Mouse (Mus musculus) B cell, adult (primary cell): ENCODE results near the gene Mst1r. TPM values are rescaled to one million over a fixed set of nuclear protein-coding genes. Genes with fewer than 3 reads are reported as not detected.

Experiments
- total RNA-seq: library from RNA; stranded (reverse); gene quantifications from 4 replicates; pipeline ENCODE4 v1.2.4, GENCODE M21; 2023; ENCODE audit not compliant: inconsistent age

The Mst1r gene
- 0.09 to 0.67 TPM (median 0.62 TPM) in 4 replicates for total RNA-seq

DNA sequence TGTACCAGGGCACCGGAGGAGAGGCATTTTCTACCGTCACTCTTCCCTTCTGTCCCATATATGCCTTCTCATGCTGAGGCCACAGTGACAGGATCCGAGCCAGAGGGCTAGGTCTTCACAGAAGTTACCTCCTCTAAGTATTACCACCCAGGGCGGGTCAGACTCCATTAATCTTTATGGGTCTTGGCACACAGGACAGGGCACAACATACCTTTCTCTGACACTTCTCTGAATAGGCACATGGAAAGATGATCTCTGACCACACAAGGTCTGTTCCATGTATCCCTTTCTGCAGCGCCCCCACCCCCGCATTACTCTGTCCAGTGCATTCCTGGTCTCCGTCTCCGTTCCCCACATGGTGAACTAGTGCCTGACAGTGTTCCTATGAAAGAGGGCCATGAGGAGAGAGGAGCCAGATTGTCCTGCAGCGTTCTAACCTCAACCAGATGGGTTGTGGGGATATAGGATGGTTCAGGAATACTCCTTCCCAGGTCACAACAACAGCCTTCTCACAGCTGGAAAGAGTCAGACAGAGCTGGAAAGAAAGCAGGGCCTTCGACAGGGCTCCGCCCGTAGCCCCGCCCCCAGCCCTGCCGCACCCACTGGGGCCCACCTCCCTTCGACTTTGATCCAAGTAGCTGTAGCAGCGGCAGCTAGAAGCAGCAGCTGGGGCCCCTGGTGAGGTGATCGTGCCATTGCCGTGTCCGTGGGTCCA lies at the start of gene Mst1r:
Gene Mst1r (plus strand): TSS at position 622 of the 715 bp plus-strand sequence.

DNA sequence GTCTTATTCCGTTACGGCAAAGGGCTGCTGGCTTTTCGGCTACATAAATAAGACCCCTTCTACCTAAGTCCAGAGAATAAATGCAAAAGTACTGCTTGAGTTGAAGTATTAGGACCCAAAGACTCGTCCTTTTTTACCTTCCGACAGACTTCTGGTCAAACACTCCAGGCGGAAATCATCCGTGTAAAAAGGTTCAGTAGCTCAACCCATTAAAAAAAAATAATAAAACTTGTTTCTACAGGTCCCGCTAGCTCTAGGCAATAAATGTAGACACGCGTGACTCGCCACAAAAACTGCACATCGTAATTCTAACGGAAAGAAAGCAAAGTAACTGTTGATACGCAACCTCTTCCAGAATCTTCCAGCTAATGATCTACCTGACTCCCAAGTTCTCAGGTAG lies 33.5 kb upstream of the Mst1r start, which contains the start of gene Rbm6:
Gene Rbm6 (minus strand): TSS at position 101 of the 400 bp plus-strand sequence.

DNA sequence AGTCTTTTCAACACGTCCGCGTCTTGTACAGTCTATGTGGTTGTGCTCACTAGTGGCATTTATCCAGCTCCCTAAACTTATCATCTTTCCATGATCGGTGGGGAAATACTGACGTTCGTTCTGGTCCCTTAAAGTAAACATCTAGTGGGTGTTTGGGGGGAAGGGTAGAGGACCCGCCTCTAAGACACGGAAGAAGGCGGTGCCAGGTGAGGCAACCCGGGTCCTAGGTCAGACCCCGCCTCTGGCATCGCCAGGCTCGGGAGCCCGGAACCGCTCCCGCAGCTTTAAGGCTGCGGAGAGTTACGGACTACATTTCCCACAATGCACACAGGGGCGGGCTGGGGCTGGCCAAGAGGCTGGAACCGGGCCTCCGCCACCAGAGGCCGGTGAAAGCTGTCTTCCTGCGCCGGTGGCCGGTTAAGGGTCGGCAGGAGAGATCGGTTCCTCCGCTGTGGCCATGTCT lies 18.8 kb upstream of the Mst1r start, which contains the start of gene Mon1a:
Gene Mon1a (plus strand): TSS at position 348 of the 463 bp plus-strand sequence.

DNA sequence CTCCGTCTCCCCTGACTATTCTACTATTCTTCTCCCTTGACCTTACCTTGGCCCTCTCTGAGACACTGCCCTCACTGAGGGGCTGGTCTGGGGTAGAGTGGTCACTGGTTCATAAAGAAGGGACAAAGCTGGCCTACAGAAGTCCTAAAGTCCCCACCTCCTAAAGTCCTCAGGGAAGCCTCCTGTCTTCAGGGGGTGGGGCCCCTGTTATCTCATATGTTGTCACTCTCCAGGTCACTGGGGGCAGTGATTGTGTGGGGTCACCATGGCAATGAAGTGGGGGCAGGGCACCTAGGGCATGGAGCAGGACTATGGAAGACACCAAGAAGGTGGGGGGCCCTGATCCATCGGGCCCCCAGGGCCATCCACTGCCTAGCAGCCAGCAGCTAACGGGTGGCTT lies 21.5 kb downstream of the Mst1r start, which contains the start of gene Actl11:
Gene Actl11 (plus strand): TSS at position 301 of the 400 bp plus-strand sequence.

DNA sequence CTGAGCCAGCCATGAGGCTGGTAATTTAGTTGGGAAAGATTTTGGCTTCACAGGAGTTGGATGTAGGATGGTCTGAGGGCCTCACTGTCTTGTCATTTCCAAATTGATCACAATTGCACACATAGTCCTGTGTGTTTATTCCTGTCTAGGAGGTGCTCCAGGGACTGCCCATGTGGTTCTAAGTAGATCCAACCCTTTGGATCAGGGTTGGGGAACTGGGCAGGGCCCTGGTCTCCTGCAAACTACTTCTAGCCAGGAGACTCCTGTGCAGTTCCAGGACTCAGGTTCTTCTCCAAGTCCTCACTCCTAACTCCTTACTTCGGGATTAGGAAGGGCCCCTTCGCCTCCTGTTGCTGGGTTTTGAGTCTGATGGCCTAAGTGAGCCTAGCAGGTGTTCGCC lies 28.7 kb downstream of the Mst1r start, which contains the start of gene Camkv:
Gene Camkv (plus strand): TSS at position 301 of the 400 bp plus-strand sequence.

DNA sequence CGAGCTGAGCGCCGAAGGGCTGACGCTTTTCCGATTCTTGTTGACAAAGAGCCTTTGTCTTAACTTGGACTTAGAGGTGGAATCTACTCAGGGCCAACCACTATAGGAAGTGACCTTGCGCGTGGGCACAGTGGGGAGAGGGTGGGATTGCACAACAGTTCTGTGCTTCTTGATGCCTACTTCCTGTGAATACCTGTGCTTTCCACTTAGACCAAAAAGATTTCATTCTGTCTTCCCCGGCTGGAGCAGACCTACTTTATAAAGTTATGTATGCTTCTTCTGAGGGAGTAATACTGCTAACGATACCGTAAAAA lies 43.2 kb downstream of the Mst1r start, which contains the start of gene Traip:
Gene Traip (plus strand): TSS at position 215 of the 314 bp plus-strand sequence.

Other genes starting within 250 kb of the Mst1r start
- gene Slc38a3, start 237.3 kb upstream of the Mst1r start, total RNA-seq = not detected in 4 replicates
- 0.51 to 3.0 TPM (median 1.1 TPM) in 3 of 4 replicates, not detected in the other for gene Gnat1, start 227.2 kb upstream of the Mst1r start, total RNA-seq
- 1.2 TPM in 1 of 4 replicates, not detected in the others for gene Sema3f, start 196.4 kb upstream of the Mst1r start, total RNA-seq
- 286 to 321 TPM (median 308 TPM) in 4 replicates for gene Rbm5, start 135.9 kb upstream of the Mst1r start, total RNA-seq
- gene Rbm6, start 33.6 kb upstream of the Mst1r start, total RNA-seq = 105 to 119 TPM (median 118 TPM) in 4 replicates
- 13.3 to 16.8 TPM (median 15.5 TPM) in 4 replicates for gene Mon1a, start 18.7 kb upstream of the Mst1r start, total RNA-seq
- not detected in 4 replicates for gene Actl11, start 21.6 kb downstream of the Mst1r start, total RNA-seq
- not detected in 4 replicates for gene Camkv, start 28.8 kb downstream of the Mst1r start, total RNA-seq
- gene Traip, start 43.3 kb downstream of the Mst1r start, total RNA-seq = 5.7 to 9.6 TPM (median 7.8 TPM) in 4 replicates
- gene Uba7, start 68.6 kb downstream of the Mst1r start, total RNA-seq = 177 to 208 TPM (median 186 TPM) in 4 replicates
- gene Gm20661, start 76.2 kb downstream of the Mst1r start, total RNA-seq = 0.39 to 0.66 TPM in 2 of 4 replicates, not detected in the others
- 1.1 to 3.4 TPM (median 2.3 TPM) in 4 replicates for gene Inka1, start 79.0 kb downstream of the Mst1r start, total RNA-seq
- 0.61 TPM in 1 of 4 replicates, not detected in the others for gene Cdhr4, start 85.6 kb downstream of the Mst1r start, total RNA-seq
- 1.6 to 4.2 TPM in 2 of 4 replicates, not detected in the others for gene Gm20662, start 89.5 kb downstream of the Mst1r start, total RNA-seq
- 120 to 135 TPM (median 126 TPM) in 4 replicates for gene Ip6k1, start 95.6 kb downstream of the Mst1r start, total RNA-seq
- 40.8 to 50.5 TPM (median 49.4 TPM) in 4 replicates for gene Gmppb, start 142.4 kb downstream of the Mst1r start, total RNA-seq
- gene Amigo3, start 146.3 kb downstream of the Mst1r start, total RNA-seq = 12.8 to 17.4 TPM (median 16.1 TPM) in 4 replicates
- gene Mst1, start 173.6 kb downstream of the Mst1r start, total RNA-seq = 0.24 to 0.61 TPM in 2 of 4 replicates, not detected in the others
- 221 to 235 TPM (median 235 TPM) in 4 replicates for gene Rnf123, start 176.5 kb downstream of the Mst1r start, total RNA-seq
- 132 to 156 TPM (median 150 TPM) in 4 replicates for gene Apeh, start 187.7 kb downstream of the Mst1r start, total RNA-seq